Mouse (Mus musculus) heart, adult 2 months (tissue): ENCODE data around the gene Tbc1d5.

Experiments used
- CTCF ChIP-seq: fragments of 200-600 bp; IDR thresholded peaks from 2 replicates; pipeline ENCODE4 v1.8.1; 2022; ENCODE audit warnings: antibody characterized with exemption, mild to moderate bottlenecking, moderate library complexity
- EP300 ChIP-seq: fragments of 200-500 bp; IDR thresholded peaks from 2 replicates; pipeline ENCODE4 v1.6.1; 2011; ENCODE audit warnings: low read depth, low read length, control low read depth; ENCODE audit not compliant: insufficient read depth
- POLR2A ChIP-seq: fragments of 200-500 bp; IDR thresholded peaks from 2 replicates; pipeline ENCODE4 v1.6.1; 2011; ENCODE audit warnings: mild to moderate bottlenecking, low read depth, low read length, control low read depth; ENCODE audit not compliant: insufficient read depth

DNA sequence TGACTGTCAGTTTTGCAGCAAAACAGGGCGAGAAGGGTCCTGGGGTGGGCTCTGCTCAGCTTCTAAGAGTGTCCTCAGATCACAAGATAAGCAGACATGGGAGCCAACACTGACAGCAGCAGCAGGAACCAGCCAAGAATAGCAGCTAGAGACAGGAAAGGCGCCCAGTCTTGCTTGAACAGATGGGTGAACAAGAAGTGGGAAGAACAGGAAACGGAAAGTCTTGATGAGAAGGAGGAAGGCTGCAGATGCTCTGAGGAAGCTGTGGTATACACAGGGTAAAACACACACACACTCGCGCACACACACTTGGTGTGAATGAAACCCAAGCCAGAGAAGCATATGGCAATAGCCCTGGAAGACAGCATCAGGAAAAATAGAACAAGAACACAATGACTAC is 415.7 kb downstream of the Tbc1d5 start:
- TF ChIP-seq CTCF (no peak), EP300 (no peak), POLR2A (no peak)
